Mouse (Mus musculus) liver, adult 2 months (tissue): ENCODE measurements at regions not wholly inside any gene's neighbourhood (a gene's known extent, or its start where the extent isn't known, plus 50 kb on each side); places are given as distances from the start of the nearest gene placed in this dataset.
A peak's percentile ranks its signal among the peaks of the same experiment; 100 is the strongest.

ENCODE experiments used
- DNase-seq: peaks from one replicate; pipeline ENCODE4 v3.0.0-alpha.2; 2011; ENCODE audit warnings: low read depth, low spot score; ENCODE audit errors: extremely low read depth
- H3K27ac ChIP-seq: fragments of 200-500 bp; replicated peaks from 2 replicates; pipeline ENCODE4 v1.5.1; 2012; ENCODE audit warnings: low read depth, mild to moderate bottlenecking, control low read depth, inconsistent platforms, low read length; ENCODE audit not compliant: insufficient read depth
- H3K27me3 ChIP-seq: fragments of 200-500 bp; 2 replicates; pipeline ENCODE4 v1.6.1; 2012; ENCODE audit warnings: mild to moderate bottlenecking, moderate library complexity, low read length, inconsistent platforms; ENCODE audit not compliant: control insufficient read depth, insufficient read depth
- H3K36me3 ChIP-seq: fragments of 200-500 bp; 2 replicates; pipeline ENCODE4 v1.6.1; 2012; ENCODE audit warnings: low read length, inconsistent platforms; ENCODE audit not compliant: control insufficient read depth, insufficient read depth
- H3K4me1 ChIP-seq: fragments of 200-500 bp; 2 replicates; pipeline ENCODE4 v1.6.1; 2011; ENCODE audit warnings: low read length; ENCODE audit not compliant: control insufficient read depth, insufficient read depth
- H3K4me3 ChIP-seq: fragments of 200-500 bp; 2 replicates; pipeline ENCODE4 v1.5.1; 2011; ENCODE audit warnings: low read depth, mild to moderate bottlenecking, control low read depth, low read length, moderate library complexity; ENCODE audit not compliant: insufficient read depth
- H3K79me2 ChIP-seq: fragments of 200-500 bp; 2 replicates; pipeline ENCODE4 v1.6.1; 2012; ENCODE audit warnings: inconsistent platforms, mild to moderate bottlenecking, low read length, moderate library complexity; ENCODE audit not compliant: control insufficient read depth, insufficient read depth
- H3K9ac ChIP-seq: fragments of 200-500 bp; 2 replicates; pipeline ENCODE4 v1.6.1; 2012; ENCODE audit warnings: low read depth, mild to moderate bottlenecking, control low read depth, inconsistent platforms, low read length
- CTCF ChIP-seq: fragments of 200-500 bp; IDR thresholded peaks from 2 replicates; pipeline ENCODE4 v1.5.1; 2011; ENCODE audit warnings: low read depth, low read length, control low read depth
- POLR2A ChIP-seq: fragments of 200-500 bp; IDR thresholded peaks from 2 replicates; pipeline ENCODE4 v1.6.1; 2011; ENCODE audit warnings: low read length, control low read depth; ENCODE audit not compliant: insufficient read depth; ENCODE audit errors: extremely low read depth
- WGBS: fragments of 180-500 bp; shearing (Covaris S2); methylation state at CpG from one replicate; pipeline ENCODE4 v1.1.7; 2018; 5-methylcytosine and 5-hydroxymethylcytosine counted together

DNA sequence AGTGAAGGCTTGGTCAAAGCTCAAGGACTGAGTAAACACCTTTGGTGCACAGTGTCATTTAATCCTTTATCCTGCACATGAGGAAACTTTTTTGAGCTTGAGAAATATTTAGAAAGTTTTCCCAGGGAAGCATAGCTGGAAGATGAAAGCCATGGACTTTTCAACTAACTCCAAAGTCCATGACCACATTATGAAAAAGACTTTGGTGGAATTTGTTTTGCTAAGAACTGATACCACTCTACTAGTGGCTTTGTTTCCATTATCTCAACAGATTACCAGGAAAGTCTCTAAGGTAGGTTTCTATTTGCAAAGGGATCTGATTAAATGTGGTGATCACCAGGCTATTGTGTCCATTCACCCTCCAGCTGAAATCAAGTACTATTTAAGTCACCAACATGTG lies 107.2 kb upstream of the Cop1 start:
- peaks cover 3% of the 10 kb centered on the region; the same call in 1 of the 2 replicates for H3K4me1 ChIP-seq
- H3K79me2 ChIP-seq: no peaks in the 10 kb centered on the region
- no peak overlapping the region for H3K4me3 ChIP-seq
- no peaks in the 10 kb centered on the region for H3K36me3 ChIP-seq
- TF ChIP-seq POLR2A (no peak), CTCF (no peak)
- H3K27me3 ChIP-seq: no peaks in the 10 kb centered on the region
- H3K27ac ChIP-seq: no peak overlapping the region
- no peak overlapping the region for H3K9ac ChIP-seq
- peak; percentile 63 for DNase-seq

DNA sequence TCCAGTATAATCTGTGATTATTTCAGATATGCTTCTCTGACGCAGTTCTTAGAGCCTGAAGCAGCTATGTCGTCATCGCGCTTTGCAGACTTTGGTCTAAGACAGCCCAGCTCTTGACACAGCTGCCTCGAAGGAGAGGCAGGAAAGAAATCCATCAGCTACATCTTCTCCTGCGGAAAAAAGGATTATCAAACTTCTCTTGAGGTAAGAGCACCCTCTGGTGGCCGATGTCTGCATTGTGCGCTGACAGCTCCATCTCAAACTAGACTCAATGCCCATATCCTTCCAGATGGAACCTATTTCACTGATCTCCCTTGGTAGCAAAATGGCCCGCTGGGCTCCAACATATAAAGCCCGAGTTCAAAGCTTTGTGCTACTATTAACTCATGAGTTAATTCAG lies 96.8 kb upstream of the Cop1 start:
- H3K4me1 ChIP-seq: no peaks in the 10 kb centered on the region
- DNase-seq: peak; percentile 37
- no peaks in the 10 kb centered on the region for H3K79me2 ChIP-seq
- whole genome bisulfite sequencing: 10% methylated on average over 10 of the region's 10 CpGs
- no peak overlapping the region for H3K9ac ChIP-seq
- no peak overlapping the region for H3K27ac ChIP-seq
- H3K4me3 ChIP-seq: no peak overlapping the region
- H3K36me3 ChIP-seq: no peaks in the 10 kb centered on the region
- no peaks in the 10 kb centered on the region for H3K27me3 ChIP-seq
- TF ChIP-seq POLR2A: no peak
- peak; percentile 77 for TF ChIP-seq CTCF

DNA sequence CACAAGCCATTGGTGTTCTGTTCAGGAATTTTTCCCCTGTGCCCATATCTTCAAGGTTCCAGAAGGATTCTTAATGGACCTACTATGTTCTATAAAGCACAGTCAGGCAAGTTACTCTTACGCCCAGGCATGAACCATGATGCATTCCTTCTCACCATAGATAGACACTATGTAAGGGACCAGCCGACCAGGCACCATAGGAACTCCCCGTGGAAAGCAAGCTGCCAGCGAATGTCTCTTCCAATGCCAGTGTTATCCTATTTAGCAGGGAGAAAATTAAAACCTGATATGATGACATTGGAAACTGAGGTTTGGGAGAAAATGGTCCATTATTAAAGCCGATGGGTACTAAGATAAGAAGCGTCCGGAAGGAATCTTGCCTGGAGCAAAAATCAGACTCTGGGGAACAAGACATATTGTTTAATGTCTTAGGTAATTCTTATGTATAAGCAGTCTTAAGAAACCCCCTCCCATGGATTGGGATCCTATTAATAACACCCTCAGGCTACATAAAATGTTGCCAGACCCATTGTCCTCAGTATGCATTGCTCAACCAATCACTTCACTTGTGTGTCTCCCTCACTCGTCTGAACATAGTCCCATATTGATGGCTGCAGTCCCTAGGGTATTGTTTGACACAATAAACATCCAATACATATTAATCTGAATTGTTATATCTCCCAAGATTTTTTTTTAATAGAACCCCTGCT lies 84.2 kb upstream of the Cop1 start:
- H3K4me3 ChIP-seq: no peak overlapping the region
- no peaks in the 10 kb centered on the region for H3K36me3 ChIP-seq
- H3K27ac ChIP-seq: no peak overlapping the region
- TF ChIP-seq CTCF (no peak), POLR2A (no peak)
- H3K27me3 ChIP-seq: no peaks in the 10 kb centered on the region
- no peak overlapping the region for H3K9ac ChIP-seq
- 87% methylated on average over 8 of the region's 8 CpGs for WGBS
- no peaks in the 10 kb centered on the region for H3K79me2 ChIP-seq
- no peaks in the 10 kb centered on the region for H3K4me1 ChIP-seq
- DNase-seq: no peak

DNA sequence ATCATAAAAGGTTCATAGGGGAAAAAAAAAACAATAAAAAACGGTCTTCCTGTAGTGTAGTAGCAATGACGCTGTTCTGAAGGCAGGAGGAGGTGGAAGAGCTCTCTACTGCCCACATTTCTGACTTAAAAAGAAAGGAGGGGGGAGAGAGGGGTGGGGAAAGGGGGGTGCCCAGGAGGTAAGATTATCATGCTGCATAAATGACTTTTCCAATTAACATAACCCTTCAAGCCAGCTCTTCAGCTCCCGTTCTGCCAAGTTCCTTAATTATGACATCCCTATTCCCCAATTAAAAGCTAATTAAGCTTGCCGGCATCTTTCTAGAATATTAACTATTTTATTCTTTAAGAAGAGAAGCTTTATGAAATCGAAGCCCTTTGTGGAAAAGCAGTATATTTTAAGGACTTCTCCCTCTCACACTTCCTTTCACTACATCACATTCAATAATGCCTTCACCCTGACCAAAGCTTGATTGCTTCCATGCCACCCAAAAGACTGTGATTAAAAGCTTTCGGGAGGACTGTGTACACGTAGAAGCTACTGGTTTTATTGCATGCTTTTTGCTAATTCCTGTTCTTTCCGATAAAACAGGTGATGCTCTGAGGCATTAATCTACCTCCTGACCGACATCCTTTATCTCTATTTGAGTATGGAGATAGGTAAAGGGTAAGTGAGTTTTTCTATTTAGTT lies 83.5 kb upstream of the Cop1 start:
- Histone ChIP-seq H3K79me2 (no peaks in the 10 kb centered on the region), H3K27me3 (no peaks in the 10 kb centered on the region), H3K36me3 (no peaks in the 10 kb centered on the region), H3K4me1 (no peaks in the 10 kb centered on the region), H3K9ac (no peak overlapping the region), H3K27ac (no peak overlapping the region), H3K4me3 (no peak overlapping the region)
- TF ChIP-seq CTCF (no peak), POLR2A (no peak)
- DNase-seq: no peak
- WGBS: 79% methylated on average over 9 of the region's 9 CpGs

DNA sequence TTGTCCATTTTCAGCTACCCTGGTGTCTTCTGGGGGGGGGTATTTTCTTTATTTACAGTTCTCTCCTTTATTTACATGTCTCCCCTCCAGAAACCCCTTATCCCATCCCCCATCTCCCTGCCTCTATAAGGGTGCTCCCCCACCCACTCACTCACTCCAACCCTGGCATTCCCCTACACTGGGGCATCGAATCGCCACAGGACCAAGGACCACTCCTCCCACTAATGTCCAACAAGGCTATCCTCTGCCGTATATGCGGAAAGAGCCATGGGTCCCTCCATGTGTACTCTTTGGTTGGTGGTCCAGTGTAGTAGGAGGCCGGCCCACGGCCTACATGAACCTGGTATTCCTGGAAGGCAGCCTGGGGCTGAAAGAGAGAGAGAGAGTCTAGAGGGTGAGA lies 82.9 kb upstream of the Cop1 start:
- Histone ChIP-seq H3K36me3 (no peaks in the 10 kb centered on the region), H3K79me2 (no peaks in the 10 kb centered on the region), H3K27ac (no peak overlapping the region), H3K4me1 (no peaks in the 10 kb centered on the region), H3K9ac (no peak overlapping the region), H3K4me3 (no peak overlapping the region), H3K27me3 (no peaks in the 10 kb centered on the region)
- DNase-seq: no peak
- 84% methylated on average over 6 of the region's 6 CpGs for WGBS
- TF ChIP-seq POLR2A (no peak), CTCF (no peak)

DNA sequence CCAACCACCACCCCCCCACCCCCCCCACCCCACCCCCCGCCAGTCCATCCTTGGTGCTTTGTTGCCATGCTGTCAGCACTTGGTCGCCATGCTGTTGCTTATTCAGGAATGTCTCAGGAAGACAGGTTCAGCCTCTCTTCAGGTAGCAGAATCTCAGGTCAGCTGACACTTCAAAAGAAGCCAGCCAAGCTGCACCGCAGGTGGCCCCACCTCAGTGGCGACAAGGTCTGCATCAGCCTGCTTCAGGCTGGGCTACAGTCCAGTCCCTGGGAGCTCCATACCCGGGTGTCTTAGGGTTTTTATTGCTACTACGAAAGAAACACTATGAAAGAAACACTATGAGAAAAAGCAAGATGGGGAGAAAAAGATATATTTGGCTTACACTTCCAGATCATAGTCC lies 82.4 kb upstream of the Cop1 start:
- TF ChIP-seq CTCF (no peak), POLR2A (no peak)
- Histone ChIP-seq H3K27ac (no peak overlapping the region), H3K9ac (no peak overlapping the region), H3K4me1 (no peaks in the 10 kb centered on the region), H3K4me3 (no peak overlapping the region), H3K27me3 (no peaks in the 10 kb centered on the region), H3K79me2 (no peaks in the 10 kb centered on the region), H3K36me3 (no peaks in the 10 kb centered on the region)
- WGBS: 45% methylated on average over 6 of the region's 6 CpGs
- no peak for DNase-seq
